ENCODE assay signal across 21 mouse cellular contexts in genomic region chr19:5150358-5150757, GRCm38 (mm10). TPM values are rescaled to one million over a fixed set of nuclear protein-coding genes. Genes with fewer than 3 reads are reported as not detected.
DNase-seq lines count a peak whose midpoint lies in the region; ATAC-seq and TF ChIP-seq lines count a peak whose summit lies in the region.
"Had no signal": no experiment of that assay in that cellular context is flagged by ENCODE, and none has a peak within 500 bp of the region (broad histone marks: within the 10 kb centered on the region; RNA-seq: fewer than 3 reads in every experiment).

No protein-coding gene starts in this region.

- DNase-seq in cerebellum, adult 11-12 months = peak; percentile 71
- DNase-seq in cerebellum, adult 9-10 months = peak; percentile 79
- DNase-seq in layer of hippocampus, adult 2 months (ENCODE audit: low spot score in 2 of 2) = peak; percentile 57 to 81
- DNase-seq in left cerebral cortex, postnatal 25 days (ENCODE audit: low spot score in 2 of 2) = peak; percentile 75 to 97
- no peak for DNase-seq in yolk sac, embryonic 10.5 days (ENCODE audit: low spot score)
- DNase-seq in gastrocnemius, postnatal 4 days (ENCODE audit: low spot score in 2 of 2) = no peak
- DNase-seq: gastrocnemius, postnatal 36 days; kidney, adult 11 months; kidney, postnatal 36 days; lung, adult 18-20 months; lung, postnatal 4 days had no signal

- no peaks in the 10 kb centered on the region for H3K9me3 ChIP-seq in kidney, embryonic 15.5 days (replicated peaks)
- H3K9me3 ChIP-seq: embryonic facial prominence, embryonic 15.5 days; forebrain, embryonic 13.5 days; heart, embryonic 15.5 days; limb, embryonic 15.5 days; midbrain, embryonic 15.5 days had no signal

- intact Hi-C loops in left cerebral cortex, postnatal 25 days (cut with DNase I) = loop anchor here (2.0 kb wide), 2 partner anchors 32 to 100 kb away; partner anchors contain the start of genes Klc2 and Rin1

- no peaks in the 10 kb centered on the region for H3K4me1 ChIP-seq in kidney, embryonic 15.5 days
- H3K4me1 ChIP-seq: embryonic facial prominence, embryonic 15.5 days; forebrain, embryonic 13.5 days; heart, embryonic 15.5 days; limb, embryonic 15.5 days; midbrain, embryonic 15.5 days had no signal

- 94% methylated on average over 6 of the region's 6 CpGs for WGBS in kidney, embryonic 15.5 days

- H3K36me3 ChIP-seq in kidney, embryonic 15.5 days = peaks cover 59% of the 10 kb centered on the region

- H3K9ac ChIP-seq in kidney, embryonic 15.5 days = no peak overlapping the region
- H3K9ac ChIP-seq: embryonic facial prominence, embryonic 15.5 days; forebrain, embryonic 13.5 days; heart, embryonic 15.5 days; hindbrain, embryonic 14.5 days; limb, embryonic 15.5 days; midbrain, embryonic 15.5 days had no signal

- H3K4me2 ChIP-seq in kidney, embryonic 15.5 days = no peak overlapping the region
- H3K4me2 ChIP-seq: embryonic facial prominence, embryonic 15.5 days; forebrain, embryonic 13.5 days; heart, embryonic 15.5 days; hindbrain, embryonic 14.5 days; limb, embryonic 15.5 days; midbrain, embryonic 15.5 days had no signal

- ATAC-seq in cerebellum, adult (ENCODE audit: insufficient number of reproducible peaks, low FRiP score, low TSS enrichment) = no peak
- ATAC-seq in kidney, embryonic 15.5 days (replicated peaks; ENCODE audit: low FRiP score) = no peak
- ATAC-seq: activated CD4-positive, CD25-positive, alpha-beta regulatory T cell, adult 4 months; forebrain, embryonic 13.5 days; midbrain, embryonic 15.5 days had no signal

- peak overlapping the region; percentile 86 for H3K27ac ChIP-seq in layer of hippocampus, adult 2 months
- no peak overlapping the region for H3K27ac ChIP-seq in kidney, embryonic 15.5 days
- H3K27ac ChIP-seq: embryonic facial prominence, embryonic 15.5 days; forebrain, embryonic 13.5 days; heart, embryonic 15.5 days; hindbrain, embryonic 14.5 days; limb, embryonic 15.5 days; midbrain, embryonic 15.5 days had no signal

- no peaks in the 10 kb centered on the region for H3K27me3 ChIP-seq in kidney, embryonic 15.5 days
- H3K27me3 ChIP-seq: CH12.LX; embryonic facial prominence, embryonic 15.5 days; forebrain, embryonic 13.5 days; heart, embryonic 15.5 days; limb, embryonic 15.5 days; midbrain, embryonic 15.5 days had no signal

- peak overlapping the region; percentile 17; the same call in 1 of the 2 replicates for H3K4me3 ChIP-seq in layer of hippocampus, adult 2 months
- H3K4me3 ChIP-seq in kidney, embryonic 15.5 days (replicated peaks) = no peak overlapping the region
- H3K4me3 ChIP-seq: embryonic facial prominence, embryonic 15.5 days; forebrain, embryonic 13.5 days; heart, embryonic 15.5 days; limb, embryonic 15.5 days; midbrain, embryonic 15.5 days had no signal

- no peak for TF ChIP-seq CTCF in layer of hippocampus, adult 2 months (conservative IDR thresholded peaks at IDR 0.05)

RNA-seq across cellular contexts. Expression of gene Klc2, which starts 32.0 kb away (rescaled TPM):
- total RNA-seq in layer of hippocampus, adult 2 months (2021) = 100 to 1,000 TPM; 223 to 231 TPM
- total RNA-seq in left cerebral cortex, postnatal 25 days (2021) = 100 to 1,000 TPM; 245 to 251 TPM
- polyA plus RNA-seq in kidney, embryonic 15.5 days (2015; fragmentation: Nextera tagmentation; extraction: Ambion mirVana) = 27.5 and 27.8 TPM in 2 replicates
- total RNA-seq in gastrocnemius, postnatal 4 days (2021) = 10 to 100 TPM; 22.8 to 24.0 TPM

RNA-seq across cellular contexts. Expression of gene Rab1b, which starts 43.5 kb away (rescaled TPM):
- total RNA-seq in layer of hippocampus, adult 2 months (2021) = 100 to 1,000 TPM; 156 to 169 TPM
- 100 to 1,000 TPM; 157 to 159 TPM for total RNA-seq in left cerebral cortex, postnatal 25 days (2021)
- polyA plus RNA-seq in kidney, embryonic 15.5 days (2015; fragmentation: Nextera tagmentation; extraction: Ambion mirVana) = 268 and 290 TPM in 2 replicates
- total RNA-seq in gastrocnemius, postnatal 4 days (2021) = 100 to 1,000 TPM; 136 to 144 TPM

RNA-seq across cellular contexts. Expression of gene Cnih2, which starts 52.0 kb away (rescaled TPM):
- total RNA-seq in layer of hippocampus, adult 2 months (2021) = 100 to 1,000 TPM; 614 to 642 TPM
- total RNA-seq in left cerebral cortex, postnatal 25 days (2021) = 100 to 1,000 TPM; 274 to 282 TPM
- polyA plus RNA-seq in kidney, embryonic 15.5 days (2015; fragmentation: Nextera tagmentation; extraction: Ambion mirVana) = 13.3 and 15.1 TPM in 2 replicates
- total RNA-seq in gastrocnemius, postnatal 4 days (2021) = 1 to 10 TPM; 1.3 to 1.9 TPM
- polyA plus RNA-seq: activated CD4-positive, CD25-positive, alpha-beta regulatory T cell, adult 4 months had no signal

Comparison
In these comparisons a context has a peak if more than half of its experiments do, and no peak if none do; other contexts are left out.
1. DNase-seq: peak in cerebellum, adult 11-12 months (single experiment), cerebellum, adult 9-10 months (single experiment), layer of hippocampus, adult 2 months (2 of 2) and left cerebral cortex, postnatal 25 days (2 of 2); none in yolk sac, embryonic 10.5 days (single experiment) and gastrocnemius, postnatal 4 days (0 of 2).
2. RNA of gene Klc2, which starts 32.0 kb away (total RNA-seq): 245 to 251 TPM in left cerebral cortex, postnatal 25 days and 223 to 231 TPM in layer of hippocampus, adult 2 months; 22.8 to 24.0 TPM in gastrocnemius, postnatal 4 days; every median in the first group is over 4 times any median in the second.
3. RNA of gene Cnih2, which starts 52.0 kb away (total RNA-seq): 614 to 642 TPM in layer of hippocampus, adult 2 months and 274 to 282 TPM in left cerebral cortex, postnatal 25 days; 1.3 to 1.9 TPM in gastrocnemius, postnatal 4 days; every median in the first group is over 10 times any median in the second.